Mouse (Mus musculus): ENCODE results near the gene Nemp2.

Gene Nemp2

GRCm38 (mm10) chr1:52630248-52630936, at the start of gene Nemp2:
Gene Nemp2, plus strand, starts transcription at chr1:52630703.
- peak; percentile 91 to 92 for DNase-seq

GRCm38 (mm10) chr1:52581744-52582143, 48.8 kb upstream of the Nemp2 start:
- DNase-seq, result no peak

DNA sequence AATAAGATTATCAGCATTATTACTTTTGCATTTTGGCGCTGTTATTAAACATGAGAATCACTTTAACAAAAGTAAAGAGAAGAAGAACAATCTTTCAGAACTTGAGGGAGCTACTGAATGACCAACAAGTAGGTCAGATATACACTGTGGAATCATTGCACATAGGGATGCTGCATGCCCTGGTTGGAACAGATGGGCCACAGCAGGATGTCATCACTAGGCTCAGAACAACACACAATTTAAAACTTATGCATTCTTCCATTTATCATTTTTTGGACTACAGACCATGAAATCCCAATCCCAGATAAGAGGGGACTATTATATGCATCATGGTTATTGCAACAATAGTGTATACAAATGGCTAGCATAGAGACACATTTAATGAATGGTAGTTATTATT, 47.6 kb upstream of the Nemp2 start:
- DNase-seq, result no peak

DNA sequence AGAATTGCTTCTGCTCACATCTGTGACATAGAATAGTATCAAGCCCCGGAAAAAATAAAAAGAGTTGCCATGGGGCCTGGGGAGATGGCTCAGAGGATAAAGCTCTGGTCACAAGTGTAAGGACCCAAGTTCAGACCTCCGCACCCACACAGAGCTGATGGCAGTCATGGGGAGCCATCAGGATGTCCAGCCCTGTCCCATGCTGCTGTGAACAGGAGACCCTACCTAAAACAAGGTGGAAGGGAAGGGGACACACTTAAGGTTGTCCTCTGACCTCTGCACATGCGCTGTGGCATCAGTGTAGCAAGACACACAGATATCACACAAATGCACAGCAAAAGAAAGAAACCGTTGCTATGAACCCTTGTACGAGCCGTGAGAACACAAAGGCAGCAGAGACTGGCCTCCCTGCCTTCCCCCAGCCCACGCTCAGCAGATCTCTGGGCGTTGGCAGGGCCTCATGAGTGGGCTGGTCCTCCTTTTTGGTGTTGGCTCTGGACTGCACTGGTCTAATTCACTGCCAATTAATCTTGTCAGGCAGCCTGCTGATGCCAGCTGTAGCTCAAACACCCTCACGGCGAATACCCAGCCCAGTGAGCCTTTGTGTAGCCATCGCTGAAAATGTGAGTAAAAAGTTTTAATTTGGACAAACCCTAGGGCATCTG, 33.4 kb upstream of the Nemp2 start:
- no peak for DNase-seq

DNA sequence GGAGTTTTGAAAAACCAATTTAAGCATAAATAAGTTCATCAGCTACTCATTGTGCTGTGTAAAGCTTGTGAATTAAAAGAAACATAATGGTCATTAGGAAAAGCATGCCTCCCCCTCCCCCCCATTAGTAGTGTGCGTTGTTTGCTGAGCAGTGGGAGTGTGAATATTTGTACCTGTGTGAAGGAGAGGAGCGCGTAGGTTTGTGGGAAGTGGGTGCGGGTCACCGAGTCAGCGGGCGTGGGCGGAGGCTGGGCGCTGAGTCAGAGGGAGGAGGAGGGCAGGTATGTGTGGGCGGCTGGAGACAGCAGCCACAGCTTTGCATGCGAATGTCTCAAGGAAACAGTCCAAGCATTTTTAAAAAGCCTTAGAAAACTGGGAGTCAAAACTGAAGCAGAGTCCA, 32.7 kb upstream of the Nemp2 start:
- DNase-seq, result peak; percentile 38 to 69

GRCm38 (mm10) chr1:52598361-52598760, 32.1 kb upstream of the Nemp2 start:
- DNase-seq, result no peak

DNA sequence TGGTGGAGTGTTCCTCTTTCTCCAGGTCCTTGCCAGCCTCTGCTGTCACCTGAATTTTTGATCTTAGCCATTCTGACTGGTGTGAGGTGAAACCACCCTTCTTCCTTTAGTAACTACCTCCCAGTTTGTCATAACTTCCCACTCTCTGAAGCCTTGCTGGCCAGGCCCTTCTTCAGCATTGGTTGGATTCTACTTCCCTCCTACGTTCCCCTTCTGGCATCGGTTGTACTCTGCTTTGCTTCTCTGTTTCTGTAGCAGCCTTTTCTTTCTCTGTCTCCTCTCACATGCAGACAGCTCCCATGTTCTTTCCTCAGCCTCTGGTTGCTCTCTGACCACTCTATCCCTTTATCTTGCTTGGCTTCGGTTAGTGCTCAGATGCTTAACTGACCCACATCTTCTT, 29.0 kb upstream of the Nemp2 start:
- no peak for DNase-seq

DNA sequence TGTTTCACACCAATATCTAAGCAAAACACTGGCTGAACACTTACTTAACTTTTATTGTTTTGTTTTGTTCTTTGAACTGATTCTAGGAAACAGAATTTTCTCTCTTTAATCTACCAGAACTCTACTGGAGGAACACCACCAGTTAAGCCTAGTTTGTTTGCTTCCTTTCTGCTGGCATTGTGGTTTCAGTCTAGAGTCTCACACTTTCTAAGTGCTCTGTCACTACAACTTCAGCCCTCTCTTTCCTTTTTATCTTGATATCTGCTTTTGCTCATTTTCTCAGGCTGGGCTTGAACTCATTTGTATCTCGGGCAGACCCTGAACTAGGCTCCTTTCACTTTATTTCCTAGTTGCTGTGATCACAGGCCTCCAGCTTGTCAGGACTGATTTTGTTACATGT, 22.8 kb upstream of the Nemp2 start:
- DNase-seq, result no peak

GRCm38 (mm10) chr1:52608486-52608885, 22.0 kb upstream of the Nemp2 start:
- DNase-seq, result no peak

GRCm38 (mm10) chr1:52618217-52618616, 12.3 kb upstream of the Nemp2 start:
- DNase-seq, result no peak

GRCm38 (mm10) chr1:52620442-52620841, 10.1 kb upstream of the Nemp2 start:
- DNase-seq, result no peak

DNA sequence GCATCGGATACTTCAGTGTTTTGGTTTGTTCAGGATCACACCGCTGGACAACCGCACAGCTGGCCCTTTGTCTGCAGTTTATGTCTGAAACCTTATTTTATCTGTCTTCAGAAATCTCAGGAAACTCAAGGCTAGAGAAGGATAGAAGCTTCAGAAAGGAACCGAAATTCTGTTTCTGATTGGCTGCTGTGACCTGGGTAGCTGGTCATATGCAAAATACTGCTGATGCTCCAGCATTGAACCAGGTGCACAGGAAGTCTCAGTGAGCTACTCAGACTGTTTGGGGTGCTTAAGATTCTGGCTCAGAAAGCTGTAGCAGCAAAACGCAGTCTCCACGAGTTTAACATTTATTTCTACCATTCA, 415 bp downstream of the Nemp2 start:
- DNase-seq, result no peak

DNA sequence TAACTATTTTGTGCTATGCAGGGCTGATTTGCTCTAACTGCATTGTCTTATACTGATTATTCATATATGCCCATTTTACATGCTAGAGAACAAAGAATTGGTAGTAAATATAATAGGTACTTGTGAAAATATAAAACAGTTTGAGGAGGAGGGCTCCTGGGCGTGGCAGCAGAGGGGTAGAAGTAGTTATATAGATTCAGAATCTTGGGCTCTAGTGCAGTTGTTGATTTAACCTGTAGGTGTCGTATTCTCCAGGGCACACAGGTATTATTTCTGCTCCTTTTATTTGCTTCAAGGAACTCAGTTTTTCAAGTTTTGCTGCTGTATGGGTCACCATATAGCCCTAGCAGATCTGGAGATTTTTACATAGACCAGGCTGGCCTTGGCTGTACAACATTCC, 1.1 kb downstream of the Nemp2 start:
- no peak for DNase-seq

DNA sequence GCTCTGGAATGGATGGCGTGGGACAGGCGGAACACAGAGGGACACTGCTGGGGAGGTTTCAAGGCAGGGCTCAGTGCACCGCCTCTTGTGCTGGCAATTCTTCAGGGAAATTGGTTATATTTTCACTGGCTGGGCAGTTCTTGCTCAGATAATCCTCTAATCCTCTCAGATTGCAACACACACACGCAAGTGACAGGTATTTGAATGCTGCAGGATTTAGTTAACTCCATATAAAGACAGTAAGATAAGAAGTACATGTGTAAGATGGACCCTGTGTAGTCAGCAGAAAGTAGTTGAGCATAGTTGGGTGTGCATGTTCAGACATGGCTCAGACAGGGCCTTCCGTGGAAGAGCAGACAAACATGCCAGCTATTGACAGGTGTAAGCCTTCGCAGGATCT, 3.7 kb downstream of the Nemp2 start:
- no peak for DNase-seq

- DNase-seq, result no peak
Measured at GRCm38 (mm10) chr1:52635932-52636331, 5.4 kb downstream of the Nemp2 start.

DNA sequence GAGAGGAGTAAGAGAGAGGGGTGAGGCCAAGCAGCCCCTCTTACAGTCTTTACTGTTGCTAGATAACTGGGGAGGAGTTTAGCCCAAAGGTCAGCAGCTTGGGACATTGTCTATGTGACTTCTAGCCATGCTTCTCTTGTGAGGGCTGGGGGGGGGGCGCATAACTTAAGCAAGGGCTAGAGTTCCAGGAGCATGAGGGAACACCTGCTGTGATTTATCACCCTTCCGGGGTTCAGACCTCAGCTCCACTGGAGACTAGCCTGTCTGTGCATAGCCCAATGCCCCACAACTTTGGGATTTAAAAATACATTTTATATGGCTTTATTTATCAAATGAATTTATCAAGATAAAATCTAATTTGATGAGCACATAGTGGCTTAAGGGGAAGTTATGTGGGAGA, 7.6 kb downstream of the Nemp2 start:
- DNase-seq, result no peak

- no peak for DNase-seq
Measured at GRCm38 (mm10) chr1:52639090-52639489, 8.6 kb downstream of the Nemp2 start.

DNA sequence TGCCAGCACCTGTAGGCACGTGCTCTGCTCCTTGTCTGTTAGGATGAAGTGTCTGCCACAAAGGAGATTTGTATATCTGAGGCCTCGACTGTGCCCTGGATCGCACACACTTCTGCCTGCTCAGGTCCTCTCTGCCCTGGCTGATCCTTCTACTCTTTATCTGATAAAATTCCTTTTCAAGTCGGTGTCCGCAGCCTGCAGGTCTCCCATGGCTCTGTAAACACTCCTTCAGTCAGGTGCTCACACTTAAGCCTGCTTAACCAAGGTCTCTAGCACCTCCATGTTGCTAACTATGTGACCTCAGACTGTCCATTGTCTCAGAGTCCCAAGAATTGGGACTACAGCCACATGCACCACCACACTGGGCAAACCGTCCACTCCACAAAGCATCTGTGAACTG, 9.8 kb downstream of the Nemp2 start:
- DNase-seq, result no peak

DNA sequence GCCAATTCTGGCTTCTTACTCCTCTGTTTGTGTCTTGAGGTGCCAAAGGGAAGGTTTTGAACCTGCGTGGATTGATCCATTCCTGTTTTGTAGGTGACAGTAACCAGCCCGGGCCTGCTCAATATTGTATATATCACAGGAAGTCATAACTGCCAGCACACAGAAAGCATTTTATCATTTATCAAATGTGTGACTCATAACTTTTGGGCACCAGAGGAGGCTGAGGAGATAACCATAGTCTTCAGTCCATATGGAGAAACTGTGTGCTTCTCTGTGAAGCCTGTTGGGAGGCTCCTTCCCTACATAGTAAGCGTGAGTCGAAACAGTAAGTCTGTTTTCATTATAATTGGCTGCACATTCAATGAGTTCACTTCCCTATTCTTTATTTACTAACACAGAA, 10.2 kb downstream of the Nemp2 start:
- DNase-seq, result no peak

DNA sequence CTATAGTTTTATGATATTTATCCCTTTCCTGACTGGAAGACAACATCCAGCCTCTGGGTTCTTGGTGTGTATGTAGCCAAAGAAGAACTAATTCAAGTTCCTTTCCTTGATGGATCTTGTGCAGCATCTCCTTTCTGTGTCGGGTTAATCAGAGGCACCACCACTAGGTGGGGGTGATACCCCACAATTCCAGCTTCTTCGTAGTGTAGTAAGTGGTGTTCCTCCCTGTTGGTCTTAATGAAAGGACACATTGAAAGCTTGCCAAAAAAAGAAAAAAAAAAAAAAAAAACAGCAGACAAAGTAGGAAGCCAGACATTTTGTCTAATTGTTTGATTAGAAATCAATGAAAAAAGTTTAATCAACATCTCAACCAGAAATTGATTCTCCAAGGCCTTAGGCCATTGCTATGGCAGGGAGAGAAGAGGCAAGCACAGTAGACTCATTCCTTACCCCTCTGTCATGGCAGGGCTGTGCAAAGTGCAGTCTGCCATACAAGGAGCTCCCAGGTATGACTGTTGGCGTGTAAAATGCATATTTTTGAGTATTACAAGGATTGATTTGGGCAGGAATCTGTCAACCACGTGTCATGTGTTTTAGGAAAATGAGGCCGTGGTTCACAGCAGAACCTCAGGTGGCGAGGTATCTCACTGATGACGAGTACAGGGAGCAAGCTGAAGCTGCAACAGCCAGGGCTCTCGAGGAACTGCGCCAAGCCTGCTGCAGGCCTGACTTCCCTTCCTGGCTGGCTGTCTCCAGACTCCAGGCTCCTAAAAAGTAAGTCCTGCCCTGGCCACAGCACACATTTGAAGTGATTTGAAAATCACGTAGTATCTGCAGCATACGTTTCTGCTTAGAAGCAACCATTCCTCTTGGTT, 17.9 kb downstream of the Nemp2 start:
- DNase-seq, result peak; percentile 77 to 80

- no peak for DNase-seq
Measured at GRCm38 (mm10) chr1:52650066-52650465, 19.6 kb downstream of the Nemp2 start.

DNA sequence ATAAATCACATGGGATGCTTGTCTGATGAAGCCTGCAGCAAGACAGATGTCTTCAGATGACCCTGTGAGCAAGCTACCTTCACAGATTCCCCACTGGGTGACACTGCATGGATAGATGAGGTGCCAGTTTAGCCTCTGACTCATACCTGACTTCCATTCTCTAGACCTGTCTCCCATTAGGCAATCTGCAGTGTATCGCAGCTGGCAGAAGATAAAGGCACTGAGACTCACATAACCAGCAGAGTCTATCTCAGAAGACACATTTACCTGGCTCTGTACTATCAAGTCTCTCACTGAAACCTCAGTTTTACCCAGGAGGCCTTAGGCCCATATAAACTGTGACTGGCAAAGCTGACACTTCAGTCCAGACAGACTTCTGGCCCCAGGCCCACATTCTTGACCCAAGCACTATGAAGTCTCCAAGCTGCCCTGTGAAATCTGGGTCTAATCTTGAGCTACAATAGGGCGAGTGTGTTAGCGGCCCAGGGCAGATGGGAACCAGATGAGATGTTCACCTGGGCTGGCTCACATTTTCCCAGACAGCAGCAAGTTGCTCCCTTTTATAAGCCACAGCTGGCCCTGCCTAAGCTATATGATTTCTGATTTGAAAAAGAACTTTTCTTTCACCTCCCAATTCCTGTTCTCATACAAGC, 22.2 kb downstream of the Nemp2 start:
- DNase-seq, result peak in 1 of 2 experiments; percentile 15

DNA sequence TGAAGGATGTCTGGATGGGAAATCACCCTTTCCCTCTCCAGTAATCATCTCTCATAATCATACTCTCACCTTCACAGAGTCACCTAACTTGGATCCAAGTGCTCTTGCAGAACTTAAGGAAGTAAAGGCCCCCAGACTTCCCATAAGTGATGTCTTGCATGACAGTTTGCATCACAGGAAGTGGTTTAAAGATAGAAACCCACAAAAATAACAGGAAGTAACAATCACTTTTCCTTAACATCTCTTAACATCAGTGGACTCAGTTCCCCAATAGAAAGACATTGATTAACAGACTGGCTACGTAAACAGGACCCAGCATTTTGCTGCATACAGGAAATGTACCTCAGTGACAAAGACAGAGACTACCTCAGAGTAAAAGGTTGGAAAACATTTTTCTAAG, 22.9 kb downstream of the Nemp2 start:
- DNase-seq, result no peak

Measured in kidney, postnatal 25 days (tissue).